Mouse (Mus musculus): ENCODE results near the gene Smyd2.

The Smyd2 gene

DNA sequence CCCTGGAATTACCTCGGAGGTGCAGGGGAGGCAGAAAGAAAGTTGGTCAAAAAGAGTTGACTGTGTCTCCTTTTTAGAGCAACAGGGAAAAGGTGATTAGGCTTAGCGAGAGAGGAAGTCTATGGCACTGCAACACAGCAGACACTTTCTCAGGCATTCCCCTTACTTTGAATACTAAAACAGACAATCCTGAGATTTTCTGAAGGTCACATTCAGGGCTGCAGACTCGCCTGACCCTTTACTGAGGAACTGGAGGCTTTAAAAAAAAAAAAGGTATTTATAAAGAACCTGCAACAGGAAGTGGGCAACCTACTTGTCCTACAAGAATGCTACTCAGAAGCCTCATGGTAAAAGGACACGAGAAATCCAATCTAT is 5.0 kb downstream of the Smyd2 start:
- no peak for DNase-seq

DNA sequence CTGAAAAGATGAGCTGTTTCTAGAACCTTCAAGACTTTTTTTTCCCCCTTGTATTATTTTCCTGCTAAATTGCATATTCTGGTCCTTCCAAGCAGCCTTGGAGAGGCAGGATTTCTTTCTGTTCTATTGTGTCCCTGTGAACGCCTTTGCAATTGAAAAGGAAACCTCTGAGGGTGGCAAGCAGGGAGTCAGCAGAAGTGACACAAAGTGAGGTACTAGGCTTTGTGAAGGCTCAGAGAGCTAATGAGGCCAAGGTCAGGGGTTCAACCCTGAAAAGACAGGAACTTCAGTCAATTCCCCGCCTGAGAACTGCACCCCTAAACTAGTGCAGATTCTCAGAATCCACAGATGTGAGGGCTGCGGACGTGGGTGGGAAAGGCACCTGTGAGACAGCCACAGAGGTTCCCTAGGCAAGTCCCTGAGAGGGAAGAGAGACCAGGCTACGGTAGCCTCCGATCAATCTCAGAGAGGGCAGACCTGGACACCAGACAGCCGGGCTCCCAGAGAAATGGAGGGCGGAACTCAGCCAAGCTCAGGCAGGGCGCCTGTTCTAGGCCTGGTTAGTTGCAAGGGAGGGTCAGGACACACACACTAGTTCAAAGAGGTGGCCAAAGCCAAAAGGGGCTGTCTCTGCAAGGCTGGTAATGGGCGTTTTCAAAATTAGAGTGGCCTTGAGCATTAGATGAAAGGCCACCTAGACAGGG is 5.6 kb downstream of the Smyd2 start:
- no peak for DNase-seq

DNA sequence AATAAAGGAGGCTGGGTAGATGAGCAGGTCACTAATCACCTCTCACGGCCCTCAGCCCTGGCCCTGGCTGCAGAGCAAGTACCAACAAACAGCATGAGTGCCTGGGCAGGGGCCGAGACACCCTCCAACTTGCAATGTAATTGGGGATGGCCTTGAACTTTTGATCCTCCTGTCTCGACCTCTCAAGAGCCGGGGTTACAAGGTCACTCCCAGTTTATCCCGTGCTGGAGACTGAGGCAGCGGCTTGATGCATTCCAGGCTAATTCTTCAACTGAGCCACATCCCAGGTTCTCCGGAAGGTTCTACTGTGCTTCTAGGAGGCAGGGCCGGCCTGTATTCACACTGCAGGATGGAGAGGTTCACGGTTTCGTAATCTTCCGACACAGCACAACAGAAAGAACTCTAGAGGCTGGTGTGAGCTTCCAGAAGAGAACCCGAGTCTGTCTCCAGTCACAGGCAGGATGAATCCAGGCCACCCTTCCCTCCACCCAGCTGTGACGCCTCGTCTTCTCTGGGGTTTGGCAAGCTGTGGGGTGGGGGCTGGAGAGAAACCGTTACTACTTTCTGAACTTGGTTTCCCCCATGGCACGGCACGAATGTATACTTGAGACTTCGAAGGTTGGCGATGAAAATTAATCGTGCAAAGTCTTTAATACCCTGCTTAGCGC is 8.9 kb downstream of the Smyd2 start:
- DNase-seq, result no peak

DNA sequence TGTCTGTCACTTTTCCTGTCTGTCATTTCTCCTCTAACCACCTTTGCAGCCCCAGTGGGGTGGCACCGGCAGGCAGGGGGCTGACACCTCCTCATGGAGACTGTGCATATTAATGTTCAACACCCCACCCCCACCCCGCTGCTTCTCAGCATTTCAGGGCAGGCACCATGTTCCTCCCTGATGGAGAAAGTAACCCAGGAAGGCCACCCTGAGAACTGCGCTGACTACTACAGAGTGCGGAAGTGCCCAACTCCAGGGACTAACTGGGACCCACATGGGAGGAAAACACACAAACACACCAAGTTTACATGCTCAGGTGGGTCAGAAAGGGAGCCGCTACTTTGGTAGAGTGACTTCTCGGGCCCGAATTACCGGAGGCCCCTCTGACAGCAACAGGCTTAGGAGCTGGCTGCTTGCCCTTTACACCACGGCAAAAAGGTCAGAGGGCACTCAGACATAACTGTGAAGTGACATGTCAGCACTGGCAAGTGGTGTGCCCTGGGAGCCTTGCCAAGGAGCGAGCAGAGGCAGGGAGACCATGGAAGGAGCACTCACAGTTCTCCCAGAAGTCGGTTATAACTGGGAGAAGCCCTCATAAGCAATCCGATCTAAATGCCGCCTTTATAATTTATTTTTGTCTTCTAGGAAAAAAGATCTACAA is 11.3 kb downstream of the Smyd2 start:
- DNase-seq, result peak; percentile 80

DNA sequence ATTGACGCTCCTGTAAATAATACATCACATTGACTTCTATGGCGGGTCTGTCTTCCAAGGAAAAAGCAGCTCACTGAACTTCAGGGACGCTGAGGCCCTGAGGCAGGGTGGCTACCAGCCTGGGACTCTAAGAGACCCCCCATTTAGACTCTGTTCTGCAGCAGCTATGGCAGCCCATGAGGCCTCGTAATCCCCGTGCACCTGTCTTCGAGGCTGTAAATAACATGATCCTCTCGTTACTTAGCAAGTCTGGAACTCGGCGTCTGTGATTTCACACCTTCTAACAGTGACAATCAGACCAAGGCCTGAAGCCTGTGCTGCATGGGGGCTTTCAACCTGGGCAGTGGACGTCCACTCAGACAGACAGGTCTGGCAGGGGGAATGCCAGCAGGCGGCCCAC is 19.0 kb downstream of the Smyd2 start:
- no peak for DNase-seq

DNA sequence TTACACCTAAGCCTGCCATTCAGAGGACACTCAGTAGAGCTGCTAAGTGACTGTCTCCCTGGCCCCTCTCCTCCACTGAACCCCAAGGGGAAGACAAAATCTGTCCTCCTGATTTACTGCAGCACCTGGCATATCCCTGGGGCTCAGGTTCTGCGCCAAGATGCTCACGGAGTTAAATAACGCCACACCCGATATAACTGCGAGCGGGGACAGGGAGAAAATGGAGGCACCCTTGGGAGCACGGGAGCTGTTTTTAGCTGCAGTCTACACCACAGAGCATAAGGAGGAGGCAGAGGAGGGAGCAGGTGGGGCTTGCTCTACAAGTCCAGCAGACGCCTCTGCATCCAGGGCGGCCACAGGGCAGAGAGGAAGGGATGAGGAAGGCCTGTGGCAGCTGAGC is 19.8 kb downstream of the Smyd2 start:
- DNase-seq, result no peak

DNA sequence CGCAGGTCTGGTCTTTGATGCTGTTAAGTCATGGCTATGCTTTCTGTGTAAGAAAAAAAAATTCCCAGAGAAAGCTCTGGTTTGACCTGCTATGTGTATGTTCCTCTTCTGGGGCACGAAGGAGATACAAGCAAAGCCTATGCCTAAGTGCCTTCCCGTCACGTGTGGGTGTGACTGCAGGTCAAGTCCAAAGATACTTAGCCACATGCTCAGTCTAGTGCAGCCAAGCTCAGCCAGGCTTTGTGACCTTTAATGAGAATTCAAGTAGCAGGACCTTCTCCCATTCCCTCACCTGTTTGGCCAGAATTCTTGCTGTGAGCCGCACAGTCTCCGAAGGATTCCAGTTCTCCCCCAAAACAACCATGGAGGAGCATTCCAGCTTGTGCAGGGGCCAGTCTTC is 22.6 kb downstream of the Smyd2 start:
- no peak for DNase-seq

DNA sequence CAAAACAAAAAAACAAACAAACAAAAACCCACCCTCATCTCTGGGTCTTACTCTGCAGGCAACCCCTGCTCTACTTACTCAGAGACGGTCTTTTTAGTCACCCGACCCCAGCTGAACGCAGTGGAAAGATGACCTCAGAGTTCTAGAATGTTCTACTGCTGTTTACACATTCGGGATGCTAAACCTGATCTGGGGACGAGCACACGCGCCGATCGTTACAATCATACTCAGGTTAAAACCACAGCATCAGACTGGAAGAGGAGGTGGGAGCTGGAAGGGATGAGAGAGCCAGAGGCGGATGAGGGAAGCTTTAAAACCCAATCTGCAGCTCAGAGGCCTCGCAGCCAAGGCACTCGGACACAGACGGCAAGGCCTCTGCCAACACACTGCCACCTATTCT is 23.5 kb downstream of the Smyd2 start:
- DNase-seq, result no peak

DNA sequence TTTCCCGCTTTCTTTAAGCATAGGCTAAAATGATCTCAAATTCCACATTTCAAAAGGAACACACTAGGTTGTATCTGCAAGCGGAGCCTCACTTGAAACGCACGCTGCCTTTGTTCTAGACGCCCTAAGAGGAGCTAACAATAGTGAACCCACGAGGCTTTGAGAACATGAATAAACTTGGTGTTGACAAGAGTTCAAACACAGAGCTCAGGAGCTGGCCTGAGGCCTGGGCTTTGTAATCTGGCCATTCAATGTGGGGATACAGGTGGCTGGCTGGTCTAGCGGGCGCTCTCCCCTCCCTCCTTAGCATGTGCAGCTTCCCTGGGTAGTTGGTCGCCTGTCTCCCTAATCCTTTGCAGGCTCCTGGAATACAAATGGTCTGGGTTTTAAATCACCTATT is 24.3 kb downstream of the Smyd2 start:
- DNase-seq, result no peak

DNA sequence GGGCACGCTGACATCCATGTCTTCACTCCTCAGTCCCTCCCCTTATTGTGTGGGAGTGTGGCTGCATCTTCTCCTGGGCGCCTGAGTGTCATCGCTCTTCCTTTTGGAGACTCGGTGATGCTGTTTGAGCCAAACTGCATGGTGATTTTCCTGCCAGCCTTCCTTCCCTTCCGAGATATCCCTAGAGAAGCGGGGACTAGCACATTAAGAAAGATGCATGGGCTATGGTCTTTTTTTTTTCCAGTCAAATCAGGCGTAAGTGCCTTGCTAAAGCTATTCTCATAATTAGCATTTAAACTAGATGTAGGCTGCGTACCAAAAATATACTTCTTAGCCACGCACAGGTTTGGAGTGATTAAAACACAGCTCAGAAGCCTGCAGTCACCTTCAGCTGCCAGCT is 28.0 kb downstream of the Smyd2 start:
- DNase-seq, result no peak

DNA sequence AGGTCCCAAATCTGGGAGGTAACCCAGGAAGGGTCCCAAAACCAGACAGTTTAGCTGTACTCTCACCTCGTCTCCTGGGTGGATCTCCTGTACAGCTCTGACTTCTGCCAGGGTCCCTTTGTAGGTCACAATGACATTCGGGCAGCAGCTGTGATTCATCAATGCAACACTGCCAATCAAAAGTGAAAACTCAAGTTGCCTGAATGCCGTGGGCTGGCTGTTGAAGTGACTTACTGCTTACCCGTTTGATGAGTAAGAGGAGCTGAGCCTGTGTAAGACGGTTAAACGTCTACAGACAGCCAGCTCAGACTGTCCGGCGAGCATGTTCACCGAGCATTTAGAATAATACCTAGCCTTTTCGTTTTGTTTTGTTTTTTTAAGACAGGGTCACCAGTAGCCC is 33.4 kb downstream of the Smyd2 start:
- DNase-seq, result no peak

DNA sequence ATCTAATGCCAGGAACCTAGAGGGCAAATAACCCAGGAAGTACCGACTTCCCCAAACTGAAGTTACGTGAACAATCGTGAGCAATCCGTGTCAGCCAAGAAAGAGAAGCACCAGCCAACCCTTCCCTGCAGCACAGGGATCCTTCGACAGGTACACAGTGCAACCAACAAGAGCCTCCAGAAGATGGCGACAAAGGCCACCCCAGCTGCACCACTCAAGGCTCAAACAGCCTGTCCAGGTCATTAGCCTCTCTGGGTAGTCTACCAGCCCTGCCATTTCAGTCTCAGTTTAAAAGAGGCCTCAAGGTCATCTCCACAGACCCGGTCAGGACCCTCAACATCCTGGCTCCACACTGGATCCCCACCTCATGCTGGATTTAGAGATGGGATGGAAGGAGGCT is 34.6 kb downstream of the Smyd2 start:
- DNase-seq, result peak; percentile 79

DNA sequence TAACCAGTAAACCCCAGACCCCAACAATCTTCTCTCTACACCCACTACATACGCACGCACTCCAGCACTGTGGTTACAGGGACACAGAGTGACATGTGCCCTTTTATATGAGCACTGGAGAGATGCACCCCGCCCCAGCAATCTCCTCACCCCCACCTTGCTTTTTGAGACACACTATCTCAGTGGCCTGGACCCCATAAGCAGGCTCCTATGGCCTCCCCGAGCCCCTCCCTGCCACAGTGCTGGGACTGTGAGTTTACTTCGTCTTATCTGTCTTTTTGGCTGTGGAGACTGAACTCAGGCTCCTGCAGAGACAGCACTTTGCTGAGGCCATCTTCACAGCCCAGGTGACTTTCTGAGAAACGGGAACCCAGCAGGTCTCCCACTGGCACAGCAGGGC is 36.2 kb downstream of the Smyd2 start:
- no peak for DNase-seq

DNA sequence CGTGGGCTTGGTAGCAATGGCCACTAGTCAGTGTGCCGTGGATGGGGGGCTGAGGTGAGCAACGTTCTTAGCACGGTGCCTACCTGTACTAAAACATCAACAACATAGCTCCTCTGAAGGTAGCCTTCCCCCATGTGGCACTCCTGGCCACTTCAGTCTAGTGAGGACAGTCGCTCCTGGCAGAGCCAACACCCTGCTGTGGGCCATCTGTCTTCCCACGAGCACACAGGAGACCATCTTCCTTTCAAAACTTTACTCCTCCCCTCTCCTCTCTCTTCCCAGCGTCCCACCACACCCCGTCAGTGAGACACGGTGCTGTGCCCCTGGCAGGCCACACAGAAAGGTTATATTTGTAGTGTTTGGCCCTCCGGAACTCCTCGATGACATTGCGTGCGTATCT is 37.2 kb downstream of the Smyd2 start:
- DNase-seq, result no peak

DNA sequence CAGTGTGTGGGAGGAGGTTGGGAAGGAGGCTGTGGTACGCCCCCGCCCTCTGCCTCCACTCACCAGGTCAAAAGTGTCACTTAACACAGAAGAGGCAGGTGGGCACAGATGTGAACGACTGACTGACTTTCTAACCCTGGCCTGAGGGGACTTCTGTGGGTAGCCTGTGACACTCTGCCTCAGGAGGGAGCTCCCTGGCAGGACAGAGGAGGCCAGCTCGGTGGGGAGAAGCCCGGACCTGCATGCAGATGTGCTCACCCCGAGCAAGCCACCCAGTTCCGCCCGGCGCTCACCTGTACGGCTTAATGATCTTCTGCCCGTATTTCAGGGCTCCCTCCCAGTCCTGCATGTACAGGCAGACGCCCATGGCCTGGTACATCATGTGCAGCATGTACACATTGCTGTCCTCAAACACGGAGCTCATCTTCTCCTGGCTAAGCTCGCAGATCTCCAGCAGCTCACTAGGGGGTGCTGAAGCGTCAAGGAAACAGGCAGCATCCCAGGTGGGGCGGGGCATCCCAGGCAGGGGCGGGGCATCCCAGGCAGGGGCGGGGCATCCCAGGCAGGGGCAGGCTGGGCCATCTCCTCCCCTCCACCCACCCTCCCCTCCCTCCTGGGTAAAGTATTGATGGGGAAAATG is 38.5 kb downstream of the Smyd2 start:
- peak; percentile 82 for DNase-seq

DNA sequence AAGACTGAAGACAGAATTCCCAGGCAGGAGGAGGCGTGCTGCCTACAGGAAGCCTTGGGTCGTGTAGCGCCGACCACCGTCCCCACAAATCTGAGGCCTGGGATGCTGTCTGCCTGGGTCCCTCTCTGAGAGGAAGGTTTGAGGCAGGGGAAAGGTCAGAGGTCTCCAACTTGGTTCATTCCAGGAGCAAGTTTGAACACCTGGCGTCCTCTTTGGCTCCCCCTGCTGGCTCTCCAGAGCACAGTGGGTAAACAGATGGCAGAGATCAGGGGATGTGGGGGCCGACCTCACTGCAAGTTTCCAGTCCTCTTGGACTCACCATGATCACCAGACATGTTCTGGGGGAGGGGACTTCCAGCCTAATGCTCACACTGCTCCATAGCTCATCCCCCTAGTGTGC is 39.3 kb downstream of the Smyd2 start:
- peak; percentile 76 for DNase-seq

DNA sequence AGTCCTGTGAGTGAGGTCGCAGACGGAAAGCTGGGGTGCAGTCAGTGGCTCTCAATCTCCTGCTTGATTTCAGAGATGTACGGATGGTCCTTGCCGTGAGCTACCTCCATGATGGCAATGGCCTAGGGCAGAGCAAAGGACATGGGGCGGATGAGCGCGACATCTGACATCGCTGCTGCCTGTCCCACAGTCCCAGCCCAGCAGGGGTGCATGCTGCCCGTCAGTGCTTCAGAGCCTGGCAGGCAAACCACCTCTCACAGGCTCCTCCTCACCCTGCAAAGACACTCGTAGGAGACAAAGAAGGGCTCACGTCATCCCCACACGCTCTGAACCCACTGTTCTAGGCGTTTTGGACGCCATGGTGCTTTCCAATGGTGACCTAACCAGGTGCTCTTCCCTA is 41.4 kb downstream of the Smyd2 start:
- no peak for DNase-seq

DNA sequence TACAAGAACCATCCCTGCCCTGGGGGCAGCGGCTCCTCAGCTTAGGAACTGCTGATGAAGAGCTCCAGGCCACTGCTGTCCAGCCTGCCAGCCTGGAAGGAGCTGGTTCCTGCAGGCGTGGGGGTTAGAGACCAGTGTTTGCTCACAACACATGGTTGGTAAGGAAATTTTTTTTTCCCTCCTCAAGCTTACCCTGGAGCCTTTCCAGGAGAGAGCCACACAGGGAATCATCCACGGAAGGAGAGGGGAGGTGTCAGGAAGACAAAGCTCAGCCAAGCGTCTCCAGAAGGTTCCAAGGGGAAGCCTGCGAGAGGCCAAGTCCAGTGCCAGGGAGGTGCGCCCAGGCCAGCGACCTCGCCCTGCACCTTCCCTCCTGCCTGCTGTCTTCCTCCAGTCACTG is 42.2 kb downstream of the Smyd2 start:
- peak; percentile 76 for DNase-seq

DNA sequence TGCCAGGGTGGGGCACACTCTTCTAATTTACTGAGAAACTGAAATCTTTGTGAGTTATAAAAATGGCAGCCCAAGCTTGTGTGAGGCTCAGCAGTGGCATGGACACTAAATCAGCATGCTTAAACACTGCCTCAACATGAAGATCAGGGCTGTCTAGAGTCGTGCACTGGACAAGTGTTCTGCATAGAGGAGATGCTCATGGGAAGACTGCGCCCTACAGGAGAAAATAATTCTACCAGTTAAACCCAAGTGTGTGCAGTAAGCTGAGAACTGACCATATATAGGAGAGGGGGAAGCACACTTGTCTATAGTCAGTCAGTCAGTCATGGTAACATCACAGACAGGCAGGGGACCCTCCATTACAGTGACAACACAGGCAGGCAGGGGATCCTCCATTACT is 43.0 kb downstream of the Smyd2 start:
- DNase-seq, result no peak

DNA sequence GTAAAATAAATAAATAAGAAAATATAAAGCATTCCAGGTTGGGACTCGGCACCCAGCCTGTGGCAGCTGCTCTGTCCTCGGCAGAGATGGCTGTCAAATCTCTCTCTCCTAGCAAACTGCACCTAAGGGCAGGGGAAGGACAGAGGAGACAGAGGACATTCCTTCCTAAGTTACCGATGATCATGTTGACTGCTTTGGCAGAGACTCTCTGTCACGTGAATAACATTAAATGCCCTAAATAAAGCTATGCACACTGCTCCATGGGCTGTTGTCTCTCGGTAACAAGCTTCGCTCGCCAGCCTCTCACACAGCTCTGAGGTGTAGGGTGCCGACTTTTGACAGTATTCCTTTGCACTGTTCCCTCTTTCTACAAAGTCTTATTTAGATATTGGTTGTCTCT is 46.0 kb downstream of the Smyd2 start:
- no peak for DNase-seq

DNA sequence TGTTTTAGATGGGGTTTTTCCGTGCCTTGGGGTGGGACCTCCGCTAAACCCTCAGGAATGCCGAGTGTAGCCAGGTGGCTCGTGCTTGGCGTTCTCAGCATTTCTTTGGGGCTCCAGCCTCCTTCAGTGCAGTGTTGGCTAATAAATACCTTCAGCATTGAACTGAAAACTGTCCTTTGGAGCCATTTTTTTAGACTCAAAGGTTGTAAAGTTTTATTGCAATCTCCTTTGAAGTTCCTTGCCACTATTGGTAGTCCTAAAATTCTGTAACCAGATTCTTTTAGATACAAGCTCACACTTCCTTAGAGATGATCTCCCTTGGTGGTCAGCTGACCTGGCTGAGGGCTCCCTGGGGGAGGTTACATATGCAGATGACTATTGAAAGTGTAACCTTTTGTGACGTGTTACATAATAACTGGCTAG is 46.7 kb downstream of the Smyd2 start:
- peak; percentile 53 for DNase-seq

DNA sequence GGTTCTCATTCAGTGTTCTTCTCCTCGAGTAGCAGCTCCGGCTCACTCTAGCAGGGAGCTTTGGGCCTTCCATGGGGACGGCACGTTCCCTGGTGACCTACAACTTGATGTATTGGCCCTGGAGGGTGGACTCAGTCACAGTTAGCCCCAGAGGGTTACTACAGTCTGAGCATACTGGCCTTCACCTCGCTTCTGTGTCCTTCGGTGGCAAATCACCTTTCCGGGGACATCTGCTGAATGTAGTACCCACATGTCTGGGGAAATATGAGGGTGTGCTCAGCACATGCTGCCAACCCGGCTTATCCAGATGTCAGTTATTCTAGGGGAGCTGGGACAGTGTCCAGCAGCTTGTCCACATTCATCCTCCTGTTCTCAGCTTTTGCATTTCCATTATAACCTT is 48.6 kb downstream of the Smyd2 start:
- DNase-seq, result no peak

DNA sequence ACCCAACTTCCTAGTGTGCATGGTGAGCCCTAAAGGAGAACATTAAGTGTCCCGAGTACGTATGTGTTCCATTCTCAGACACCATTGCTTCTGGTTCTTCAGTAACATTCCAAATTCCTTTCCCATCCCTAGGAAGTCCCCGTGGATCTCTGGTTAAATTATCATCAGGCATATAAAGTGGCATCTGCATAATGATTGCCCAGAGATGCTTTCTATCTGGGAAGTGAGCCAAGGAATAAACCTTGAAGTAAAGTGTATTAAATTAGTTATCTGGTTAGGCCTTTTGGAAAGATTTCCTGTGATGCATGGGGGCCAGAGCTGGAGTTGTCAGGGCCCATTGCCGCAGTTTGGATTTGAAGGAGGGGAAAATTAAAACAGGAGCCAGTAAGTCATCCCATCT is 50.1 kb downstream of the Smyd2 start:
- DNase-seq, result no peak

DNA sequence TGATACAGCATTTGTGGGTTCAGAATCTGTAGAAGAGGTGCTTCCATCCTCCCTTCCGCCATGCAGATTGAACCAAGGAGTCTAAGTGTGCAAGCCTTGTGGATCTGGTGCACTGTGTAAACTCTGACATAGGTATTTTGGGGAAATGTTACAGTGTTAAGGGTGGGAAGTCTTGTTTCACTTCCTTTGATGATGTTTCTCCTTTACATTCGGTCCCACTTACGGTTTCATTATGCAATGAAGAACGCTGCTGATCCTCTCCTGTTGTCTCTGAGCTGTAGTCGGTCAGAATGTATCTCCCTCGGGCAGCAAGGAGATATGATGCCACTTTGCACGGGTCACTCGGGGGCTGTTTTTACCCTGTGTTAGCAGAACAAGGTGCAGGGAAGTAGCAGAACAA is 50.5 kb downstream of the Smyd2 start:
- no peak for DNase-seq

Data from kidney, postnatal 10 days (tissue).